Mouse (Mus musculus): ENCODE results near the gene Trappc1.

Gene Trappc1

DNA sequence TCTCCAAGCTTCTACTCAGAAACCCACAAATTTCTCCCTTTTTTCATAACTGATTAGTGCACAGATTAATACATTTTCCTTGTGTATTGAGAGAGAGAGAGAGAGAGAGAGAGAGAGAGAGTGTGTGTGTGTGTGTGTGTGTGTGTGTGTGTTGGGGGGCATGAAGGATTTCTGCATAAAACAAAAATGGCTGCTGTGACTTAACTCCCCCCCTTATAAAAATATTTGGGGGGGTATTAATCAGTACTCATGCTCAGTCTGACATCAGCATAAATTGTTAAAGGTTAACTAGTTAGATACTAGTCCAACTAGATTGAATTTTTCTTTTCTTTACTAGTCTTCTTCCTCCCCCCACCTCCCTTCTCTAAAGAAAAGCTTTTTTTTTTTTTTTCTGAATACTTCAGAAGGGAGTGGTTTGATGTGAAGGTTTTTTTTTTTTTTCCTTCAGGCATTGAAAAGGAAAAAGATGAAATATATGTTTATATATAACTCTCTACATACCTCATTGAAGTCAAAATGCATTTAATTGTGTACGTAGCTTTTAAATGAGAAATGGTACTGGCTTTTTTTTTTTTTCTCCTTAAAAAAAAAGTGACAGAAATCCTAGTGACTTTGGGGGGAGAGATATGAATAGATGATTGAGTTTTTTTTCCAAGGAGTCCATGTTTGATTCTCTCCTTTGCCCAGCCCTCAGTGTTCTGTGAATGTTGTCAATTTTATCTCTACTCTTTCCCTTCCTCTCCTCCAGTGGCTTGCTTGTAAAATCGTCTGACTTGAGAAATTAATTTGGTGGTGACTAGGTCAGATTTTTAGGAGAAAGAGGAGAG lies 46.4 kb downstream of the Trappc1 start:
- no peak for DNase-seq (ENCODE audit: low spot score)

DNA sequence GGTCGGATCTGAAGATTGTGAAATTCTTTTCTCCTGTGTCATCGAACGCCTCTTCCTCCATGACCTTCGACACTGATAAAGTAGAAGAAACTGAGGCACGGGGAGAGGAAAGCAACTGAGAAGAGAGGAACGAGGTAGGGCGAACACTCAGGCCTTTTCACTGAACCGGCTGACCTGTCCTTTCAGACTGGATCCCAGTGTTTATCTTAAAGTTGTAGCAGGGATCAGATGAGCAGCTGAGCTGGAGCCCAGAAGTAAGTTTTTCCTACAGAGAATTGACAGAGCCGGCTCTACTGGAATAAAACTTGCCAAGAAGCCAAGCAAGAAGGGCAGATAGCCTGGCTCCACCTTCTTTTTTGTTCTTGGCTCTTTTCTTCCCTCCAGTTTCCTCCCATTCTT lies 47.0 kb downstream of the Trappc1 start:
- DNase-seq (ENCODE audit: low spot score), result no peak

GRCm38 (mm10) chr11:69371601-69372000 lies 47.8 kb downstream of the Trappc1 start:
- no peak for DNase-seq (ENCODE audit: low spot score)

DNA sequence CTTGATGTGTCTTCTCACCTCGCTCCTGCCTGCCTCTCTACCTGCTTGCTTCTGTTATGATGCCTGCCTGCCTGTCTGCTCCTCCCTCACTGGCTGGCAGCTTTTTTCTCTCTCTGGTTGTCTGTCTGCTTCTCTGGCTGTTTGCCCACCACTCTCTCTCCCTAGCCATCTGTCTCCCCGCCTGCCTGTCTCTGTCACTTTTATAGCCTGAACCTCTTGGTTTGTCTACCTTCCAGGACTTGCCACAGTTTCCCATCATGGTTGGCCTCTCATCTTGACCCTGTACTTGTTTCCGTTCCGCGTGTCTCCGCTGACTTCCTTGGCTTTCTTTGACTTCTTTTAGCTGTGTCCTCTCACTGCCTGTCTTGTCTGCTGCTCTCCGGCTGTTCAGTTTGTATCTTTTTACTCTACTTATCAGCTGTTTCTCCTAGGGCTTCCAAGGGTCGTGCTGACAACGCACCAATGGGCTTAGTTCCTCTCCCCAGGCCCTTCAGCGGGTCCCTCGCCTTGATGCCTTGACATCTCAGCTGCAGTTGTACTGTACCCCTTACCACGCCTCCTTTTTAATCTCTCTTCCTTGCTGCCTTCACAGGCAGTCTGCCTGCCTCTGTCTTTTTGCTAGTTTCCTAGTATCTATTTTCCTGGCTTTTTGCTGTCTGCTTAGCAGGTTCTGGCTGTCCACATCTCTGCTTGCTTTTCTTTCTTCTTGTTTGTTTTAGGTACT lies 48.4 kb downstream of the Trappc1 start:
- DNase-seq (ENCODE audit: low spot score), result peak; percentile 23

- DNase-seq (ENCODE audit: low spot score), result peak; percentile 49
Observed at GRCm38 (mm10) chr11:69372780-69373170, 49.0 kb downstream of the Trappc1 start.

DNA sequence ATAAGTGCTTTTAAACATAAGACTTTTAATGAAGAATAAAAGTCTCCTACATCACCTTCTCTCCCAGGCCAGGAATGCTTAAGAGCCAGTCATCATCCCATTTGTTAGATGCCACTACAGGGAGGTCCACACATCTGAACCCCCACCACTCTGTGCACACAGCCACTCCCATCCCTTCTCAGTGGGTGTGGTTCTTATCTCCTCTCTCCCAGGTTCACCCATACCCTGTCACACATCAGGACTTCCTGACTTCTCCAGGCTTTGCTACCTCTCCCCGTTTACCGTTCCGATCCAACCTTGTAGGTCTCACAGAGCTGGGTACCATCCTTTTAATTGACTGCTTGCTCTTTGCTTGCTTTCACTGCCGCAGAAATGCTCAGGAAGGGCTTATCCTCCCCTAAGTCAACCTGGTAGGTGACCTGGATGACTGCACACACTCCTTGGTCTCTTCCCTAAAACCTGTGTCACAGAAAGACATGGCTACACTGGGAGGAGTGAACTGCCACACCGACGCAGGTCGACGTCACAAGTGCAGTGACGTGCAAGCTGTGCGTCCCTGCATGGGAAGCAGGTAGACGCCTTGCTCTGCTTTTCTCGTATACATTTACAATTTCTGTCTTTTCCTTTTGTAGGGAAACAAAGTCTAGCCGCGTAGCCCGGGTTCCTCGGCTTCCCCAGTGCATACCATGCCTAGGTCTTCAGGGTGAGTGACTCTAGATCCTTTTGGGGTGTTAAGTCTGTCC lies 49.6 kb downstream of the Trappc1 start:
- DNase-seq (ENCODE audit: low spot score), result no peak

Measured in T-cell, adult 2 months (primary cell).